ENCODE assay signal across 29 mouse cellular contexts in genomic region chr12:79604850-79605249, GRCm38 (mm10).
A peak's percentile ranks its signal among the peaks of the same experiment; 100 is the strongest.
DNase-seq lines count a peak whose midpoint lies in the region; ATAC-seq and TF ChIP-seq lines count a peak whose summit lies in the region.
"Had no signal": no experiment of that assay in that cellular context is flagged by ENCODE, and none has a peak within 500 bp of the region (broad histone marks: within the 10 kb centered on the region; RNA-seq: fewer than 3 reads in every experiment).

No protein-coding gene starts in this region.

- peak; percentile 37 for DNase-seq in c-Kit-positive CD71-positive TER-119-negative erythroid progenitor cells, embryonic 14.5 days (ENCODE audit: low read depth)
- DNase-seq in limb, embryonic 10.5 days (ENCODE audit: low spot score) = no peak
- peak; percentile 42 to 57 (median 43) for DNase-seq in liver, embryonic 14.5 days (ENCODE audit: low read depth in 3 of 3, low spot score in 3 of 3)
- DNase-seq in layer of hippocampus, adult 11-12 months (ENCODE audit: low spot score) = no peak
- no peak for DNase-seq in natural killer cell, adult 2 months (ENCODE audit: low spot score in 2 of 2)
- DNase-seq: adrenal gland, adult 2 months; cerebellum, adult 11-12 months; cerebellum, adult 9-11 months; embryo, embryonic 11 days; forebrain, postnatal 0 days; gastrocnemius, postnatal 10 days; heart, postnatal 10 days; kidney, adult 11 months; kidney, postnatal 25 days; left cerebral cortex, postnatal 4 days; lung, postnatal 36 days; right cerebral cortex, postnatal 4 days; thymus, postnatal 14 days had no signal

- H3K9me3 ChIP-seq in limb, embryonic 10.5 days (replicated peaks) = no peaks in the 10 kb centered on the region
- H3K9me3 ChIP-seq in liver, embryonic 14.5 days (ENCODE audit: control insufficient read depth, low read length) = no peaks in the 10 kb centered on the region
- H3K9me3 ChIP-seq: embryonic facial prominence, embryonic 12.5 days; forebrain, embryonic 12.5 days; heart, embryonic 13.5 days; limb, embryonic 15.5 days; neural tube, embryonic 12.5 days had no signal

- H3K4me3 ChIP-seq in limb, embryonic 10.5 days = no peak overlapping the region
- no peak overlapping the region for H3K4me3 ChIP-seq in liver, embryonic 14.5 days (ENCODE audit: insufficient read depth in 1 of 2, low read depth in 2 of 2, low read length in 2 of 2)
- H3K4me3 ChIP-seq: embryonic facial prominence, embryonic 12.5 days; forebrain, embryonic 12.5 days; heart, embryonic 13.5 days; layer of hippocampus, adult 2 months; limb, embryonic 15.5 days; neural tube, embryonic 12.5 days had no signal

- H3K27me3 ChIP-seq in limb, embryonic 10.5 days (ENCODE audit: low read depth, poor library complexity, severe bottlenecking) = no peaks in the 10 kb centered on the region
- H3K27me3 ChIP-seq in liver, embryonic 14.5 days (ENCODE audit: control insufficient read depth, insufficient read depth, low read length) = no peaks in the 10 kb centered on the region
- H3K27me3 ChIP-seq: embryonic facial prominence, embryonic 12.5 days; heart, embryonic 13.5 days; limb, embryonic 15.5 days; neural tube, embryonic 12.5 days had no signal

- H3K27ac ChIP-seq in limb, embryonic 10.5 days = peak overlapping the region; percentile 5; the same call in 1 of the 2 replicates
- H3K27ac ChIP-seq in liver, embryonic 14.5 days = peak overlapping the region; percentile 79
- H3K27ac ChIP-seq: embryonic facial prominence, embryonic 12.5 days; forebrain, embryonic 12.5 days; heart, embryonic 13.5 days; hindbrain, embryonic 14.5 days; layer of hippocampus, adult 2 months; limb, embryonic 15.5 days; neural tube, embryonic 12.5 days had no signal

- no peaks in the 10 kb centered on the region for H3K36me3 ChIP-seq in limb, embryonic 10.5 days
- H3K36me3 ChIP-seq in liver, embryonic 14.5 days (replicated peaks; ENCODE audit: control insufficient read depth, insufficient read depth, low read depth) = no peaks in the 10 kb centered on the region
- H3K36me3 ChIP-seq: embryonic facial prominence, embryonic 12.5 days; forebrain, embryonic 12.5 days; heart, embryonic 13.5 days; limb, embryonic 15.5 days; neural tube, embryonic 12.5 days had no signal

- H3K4me1 ChIP-seq in limb, embryonic 10.5 days = peaks cover 39% of the 10 kb centered on the region
- H3K4me1 ChIP-seq in liver, embryonic 14.5 days (replicated peaks; ENCODE audit: control insufficient read depth in 2 of 2, insufficient read depth in 2 of 2, low read length in 1 of 2) = peaks cover 26 to 28% of the 10 kb centered on the region in 2 experiments

- ATAC-seq in liver, embryonic 14.5 days (ENCODE audit: insufficient read depth) = peak; percentile 94
- peak; percentile 78 for ATAC-seq in megakaryocyte-erythroid progenitor cell, adult 5-6 weeks (replicated peaks; ENCODE audit: low FRiP score, low TSS enrichment, poor library complexity, severe bottlenecking)
- ATAC-seq in inflammation-experienced regulatory T-cells, adult 6 months = no peak
- ATAC-seq: activated CD4-positive, CD25-positive, alpha-beta regulatory T cell, adult 4 months; forebrain, postnatal 0 days; midbrain, embryonic 16.5 days had no signal

- peak; percentile 85 for TF ChIP-seq EP300 in liver, embryonic 14.5 days (IDR thresholded peaks at IDR 0.05; ENCODE audit: low read depth)

- peak overlapping the region; percentile 40 for H3K4me2 ChIP-seq in liver, embryonic 14.5 days (ENCODE audit: low read depth)
- H3K4me2 ChIP-seq: embryonic facial prominence, embryonic 12.5 days; forebrain, embryonic 12.5 days; heart, embryonic 13.5 days; hindbrain, embryonic 14.5 days; limb, embryonic 15.5 days; neural tube, embryonic 12.5 days had no signal

- TF ChIP-seq CTCF in liver, embryonic 14.5 days (IDR thresholded peaks at IDR 0.05; ENCODE audit: low read depth) = no peak

- 81% methylated on average over 2 of the region's 2 CpGs for WGBS in limb, embryonic 10.5 days
- 13% methylated on average over 2 of the region's 2 CpGs for WGBS in liver, embryonic 14.5 days (ENCODE audit: insufficient replicate concordance)

- 0 out of 2 replicates have a peak overlapping the region, but pooled peaks have one; percentile 3 for H3K9ac ChIP-seq in liver, embryonic 14.5 days (replicated peaks)
- H3K9ac ChIP-seq: embryonic facial prominence, embryonic 12.5 days; forebrain, embryonic 12.5 days; forebrain, postnatal 0 days; heart, embryonic 13.5 days; hindbrain, embryonic 14.5 days; limb, embryonic 15.5 days; neural tube, embryonic 12.5 days had no signal

Comparison
In these comparisons a context has a peak if more than half of its experiments do, and no peak if none do; other contexts are left out.
1. DNase-seq: peak in c-Kit-positive CD71-positive TER-119-negative erythroid progenitor cells, embryonic 14.5 days (single experiment) and liver, embryonic 14.5 days (3 of 3); none in limb, embryonic 10.5 days (single experiment), layer of hippocampus, adult 11-12 months (single experiment) and natural killer cell, adult 2 months (0 of 2).